Mouse (Mus musculus) MEL (cell line): ENCODE measurements at regions not wholly inside any gene's neighbourhood (a gene's known extent, or its start where the extent isn't known, plus 50 kb on each side); places are given as distances from the start of the nearest gene placed in this dataset.

Source experiments
- CTCF ChIP-seq, 3 experiments: IDR thresholded peaks in 2 of 3; conservative IDR thresholded peaks in 1 of 3; 2 replicates each; pipeline ENCODE4 v1.5.1; 2011 to 2012; ENCODE audit warnings: low read length in 3 of 3, low read depth in 2 of 3, mild to moderate bottlenecking in 2 of 3, improper control_type of control experiment in 1 of 3, inconsistent platforms in 1 of 3, mixed read lengths in 1 of 3, moderate library complexity in 1 of 3; ENCODE audit not compliant: control insufficient read depth in 1 of 3, insufficient read depth in 1 of 3, poor library complexity in 1 of 3, severe bottlenecking in 1 of 3
- E2F4 ChIP-seq: IDR thresholded peaks from 2 replicates; pipeline ENCODE4 v1.6.1; 2011; ENCODE audit warnings: low read depth, low read length, improper control_type of control experiment, borderline replicate concordance
- EP300 ChIP-seq, 2 experiments: IDR thresholded peaks; 2 replicates each; pipeline ENCODE4 v1.6.1; 2011; ENCODE audit warnings: improper control_type of control experiment in 2 of 2, low read length in 2 of 2, low read depth in 1 of 2, mild to moderate bottlenecking in 1 of 2
- GATA1 ChIP-seq: IDR thresholded peaks from 2 replicates; pipeline ENCODE4 v1.6.1; 2011; ENCODE audit warnings: low read depth, low read length, improper control_type of control experiment
- MAX ChIP-seq: IDR thresholded peaks from 2 replicates; pipeline ENCODE4 v1.6.1; 2011; ENCODE audit warnings: low read length, improper control_type of control experiment
- NELFE ChIP-seq: IDR thresholded peaks from 2 replicates; pipeline ENCODE4 v1.6.1; 2011; ENCODE audit warnings: low read depth, low read length, improper control_type of control experiment
- POLR2A ChIP-seq, 2 experiments: IDR thresholded peaks; 2 replicates each; pipeline ENCODE4 v1.6.1; 2011 to 2012; ENCODE audit warnings: low read length in 2 of 2, mild to moderate bottlenecking in 2 of 2, control low read depth in 1 of 2, improper control_type of control experiment in 1 of 2, low read depth in 1 of 2, moderate library complexity in 1 of 2; ENCODE audit not compliant: control insufficient read depth in 1 of 2, insufficient read depth in 1 of 2, poor library complexity in 1 of 2
- RAD21 ChIP-seq: IDR thresholded peaks from 2 replicates; pipeline ENCODE4 v1.6.1; 2011; ENCODE audit warnings: mild to moderate bottlenecking, low read depth, low read length, improper control_type of control experiment
- USF2 ChIP-seq, 2 experiments: IDR thresholded peaks; 2 replicates each; pipeline ENCODE4 v1.6.1; 2011 to 2012; ENCODE audit warnings: improper control_type of control experiment in 2 of 2, low read length in 2 of 2, borderline replicate concordance in 1 of 2, inconsistent platforms in 1 of 2, low read depth in 1 of 2, mild to moderate bottlenecking in 1 of 2; ENCODE audit not compliant: insufficient read depth in 1 of 2
- ZMIZ1 ChIP-seq: IDR thresholded peaks from 2 replicates; pipeline ENCODE4 v1.6.1; 2012; ENCODE audit warnings: low read depth, mild to moderate bottlenecking, inconsistent platforms, low read length, improper control_type of control experiment, moderate library complexity

GRCm38 (mm10) chr8:35877581-35877980 lies 112.0 kb downstream of the Gm19410 start:
- no peak for TF ChIP-seq RAD21
- TF ChIP-seq MAX: no peak
- TF ChIP-seq EP300 (IDR thresholded peaks at IDR 0.05; ENCODE audit: low read depth in 1 of 2, low read length in 2 of 2): no peak
- TF ChIP-seq GATA1: no peak
- no peak for TF ChIP-seq CTCF (IDR thresholded peaks at IDR 0.05 in 2 of 3, conservative IDR thresholded peaks at IDR 0.05 in 1 of 3; ENCODE audit: control insufficient read depth in 1 of 3, insufficient read depth in 1 of 3, low read depth in 2 of 3, low read length in 3 of 3, poor library complexity in 1 of 3, severe bottlenecking in 1 of 3)
- no peak for TF ChIP-seq POLR2A (IDR thresholded peaks at IDR 0.05; ENCODE audit: control insufficient read depth in 1 of 2, insufficient read depth in 1 of 2, low read depth in 1 of 2, low read length in 2 of 2, poor library complexity in 1 of 2)
- TF ChIP-seq ZMIZ1: no peak
- no peak for TF ChIP-seq E2F4
- TF ChIP-seq NELFE: no peak
- no peak for TF ChIP-seq USF2 (IDR thresholded peaks at IDR 0.05; ENCODE audit: borderline replicate concordance in 1 of 2, insufficient read depth in 1 of 2, low read depth in 1 of 2, low read length in 2 of 2)
